Mouse (Mus musculus) liver, adult 2 months (tissue): ENCODE measurements at regions not wholly inside any gene's neighbourhood (a gene's known extent, or its start where the extent isn't known, plus 50 kb on each side); places are given as distances from the start of the nearest gene placed in this dataset.

Experiments used
- DNase-seq: peaks from one replicate; pipeline ENCODE4 v3.0.0-alpha.2; 2011; ENCODE audit warnings: low read depth, low spot score; ENCODE audit errors: extremely low read depth
- H3K27ac ChIP-seq: fragments of 200-500 bp; replicated peaks from 2 replicates; pipeline ENCODE4 v1.5.1; 2012; ENCODE audit warnings: low read depth, mild to moderate bottlenecking, control low read depth, inconsistent platforms, low read length; ENCODE audit not compliant: insufficient read depth
- H3K27me3 ChIP-seq: fragments of 200-500 bp; 2 replicates; pipeline ENCODE4 v1.6.1; 2012; ENCODE audit warnings: mild to moderate bottlenecking, moderate library complexity, low read length, inconsistent platforms; ENCODE audit not compliant: control insufficient read depth, insufficient read depth
- H3K36me3 ChIP-seq: fragments of 200-500 bp; 2 replicates; pipeline ENCODE4 v1.6.1; 2012; ENCODE audit warnings: low read length, inconsistent platforms; ENCODE audit not compliant: control insufficient read depth, insufficient read depth
- H3K4me1 ChIP-seq: fragments of 200-500 bp; 2 replicates; pipeline ENCODE4 v1.6.1; 2011; ENCODE audit warnings: low read length; ENCODE audit not compliant: control insufficient read depth, insufficient read depth
- H3K4me3 ChIP-seq: fragments of 200-500 bp; 2 replicates; pipeline ENCODE4 v1.5.1; 2011; ENCODE audit warnings: low read depth, mild to moderate bottlenecking, control low read depth, low read length, moderate library complexity; ENCODE audit not compliant: insufficient read depth
- H3K79me2 ChIP-seq: fragments of 200-500 bp; 2 replicates; pipeline ENCODE4 v1.6.1; 2012; ENCODE audit warnings: inconsistent platforms, mild to moderate bottlenecking, low read length, moderate library complexity; ENCODE audit not compliant: control insufficient read depth, insufficient read depth
- H3K9ac ChIP-seq: fragments of 200-500 bp; 2 replicates; pipeline ENCODE4 v1.6.1; 2012; ENCODE audit warnings: low read depth, mild to moderate bottlenecking, control low read depth, inconsistent platforms, low read length
- CTCF ChIP-seq: fragments of 200-500 bp; IDR thresholded peaks from 2 replicates; pipeline ENCODE4 v1.5.1; 2011; ENCODE audit warnings: low read depth, low read length, control low read depth
- POLR2A ChIP-seq: fragments of 200-500 bp; IDR thresholded peaks from 2 replicates; pipeline ENCODE4 v1.6.1; 2011; ENCODE audit warnings: low read length, control low read depth; ENCODE audit not compliant: insufficient read depth; ENCODE audit errors: extremely low read depth
- WGBS: fragments of 180-500 bp; shearing (Covaris S2); methylation state at CpG from one replicate; pipeline ENCODE4 v1.1.7; 2018; 5-methylcytosine and 5-hydroxymethylcytosine counted together

GRCm38 (mm10) chr1:137636947-137637346, 538.6 kb downstream of the Ptprc start:
- DNase-seq, result no peak
- 54% methylated on average over 3 of the region's 3 CpGs for WGBS
- Histone ChIP-seq H3K27ac (no peak overlapping the region), H3K9ac (no peak overlapping the region), H3K4me3 (no peak overlapping the region), H3K36me3 (no peaks in the 10 kb centered on the region), H3K4me1 (no peaks in the 10 kb centered on the region), H3K79me2 (no peaks in the 10 kb centered on the region), H3K27me3 (no peaks in the 10 kb centered on the region)
- no peak for TF ChIP-seq POLR2A
- TF ChIP-seq CTCF, result no peak

DNA sequence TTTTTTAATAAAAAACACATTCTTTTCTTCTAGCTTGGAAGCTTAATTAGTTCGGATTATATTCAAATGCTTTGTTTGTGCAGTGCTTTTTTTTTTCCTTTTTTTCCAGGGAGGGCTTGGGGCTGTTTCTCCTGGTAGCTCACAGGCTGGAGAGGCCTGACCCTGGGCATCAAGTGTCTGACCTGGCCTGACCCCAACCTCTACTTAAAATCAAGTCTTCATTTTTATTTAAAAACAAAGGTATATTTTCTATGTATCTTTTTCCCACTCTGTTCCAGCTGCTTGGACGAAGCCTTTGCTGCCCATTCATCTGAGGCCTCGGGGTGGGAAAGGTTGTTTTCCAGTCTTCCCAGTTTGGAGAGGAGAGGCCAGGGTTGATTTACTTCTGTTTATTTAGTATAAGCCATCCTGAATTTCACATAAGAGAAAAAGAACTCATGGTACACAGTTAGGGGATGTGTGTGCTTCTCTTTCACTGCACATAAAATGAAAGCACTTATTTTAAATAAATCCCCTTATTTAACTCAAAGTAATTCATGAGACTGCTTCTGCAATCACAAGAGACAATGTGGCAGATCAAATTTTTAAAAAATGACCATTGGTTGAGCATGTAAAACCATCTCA, 539.1 kb downstream of the Ptprc start:
- no peak for DNase-seq
- Histone ChIP-seq H3K36me3 (no peaks in the 10 kb centered on the region), H3K27ac (no peak overlapping the region), H3K4me1 (no peaks in the 10 kb centered on the region), H3K9ac (no peak overlapping the region), H3K79me2 (no peaks in the 10 kb centered on the region), H3K4me3 (no peak overlapping the region), H3K27me3 (no peaks in the 10 kb centered on the region)
- 66% methylated on average over 3 of the region's 3 CpGs for WGBS
- no peak for TF ChIP-seq CTCF
- no peak for TF ChIP-seq POLR2A

DNA sequence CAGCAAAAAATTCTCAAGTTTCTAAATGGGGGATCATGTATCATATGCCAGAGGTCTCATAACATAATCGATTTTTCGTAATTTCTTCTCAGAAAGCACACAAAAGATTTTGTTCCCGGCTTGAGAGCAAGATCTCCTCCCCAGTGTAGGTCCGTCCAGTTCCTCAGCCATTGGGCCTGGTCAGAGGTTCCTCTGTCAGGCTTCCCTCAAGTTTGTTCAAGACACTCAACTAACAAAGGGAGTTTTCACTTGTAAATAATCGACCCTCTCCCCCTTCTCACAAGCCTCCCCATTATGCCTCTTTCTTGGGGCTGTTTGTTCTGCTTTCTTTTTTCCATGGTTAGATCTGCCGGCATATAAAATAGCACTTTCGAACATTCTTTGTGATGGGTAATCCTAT, 539.7 kb downstream of the Ptprc start:
- DNase-seq, result no peak
- no peak overlapping the region for H3K9ac ChIP-seq
- no peak overlapping the region for H3K4me3 ChIP-seq
- H3K4me1 ChIP-seq, result no peaks in the 10 kb centered on the region
- H3K27ac ChIP-seq, result no peak overlapping the region
- no peaks in the 10 kb centered on the region for H3K79me2 ChIP-seq
- no peaks in the 10 kb centered on the region for H3K36me3 ChIP-seq
- H3K27me3 ChIP-seq, result no peaks in the 10 kb centered on the region
- 55% methylated on average over 7 of the region's 7 CpGs for WGBS
- TF ChIP-seq CTCF (no peak), POLR2A (no peak)

- Histone ChIP-seq H3K4me3 (no peak overlapping the region), H3K36me3 (no peaks in the 10 kb centered on the region), H3K27me3 (no peaks in the 10 kb centered on the region), H3K4me1 (no peaks in the 10 kb centered on the region), H3K9ac (no peak overlapping the region), H3K27ac (no peak overlapping the region), H3K79me2 (no peaks in the 10 kb centered on the region)
- TF ChIP-seq CTCF, result no peak
- no peak for TF ChIP-seq POLR2A
- no peak for DNase-seq
Observed at GRCm38 (mm10) chr1:137631546-137631945, 544.0 kb downstream of the Ptprc start.

DNA sequence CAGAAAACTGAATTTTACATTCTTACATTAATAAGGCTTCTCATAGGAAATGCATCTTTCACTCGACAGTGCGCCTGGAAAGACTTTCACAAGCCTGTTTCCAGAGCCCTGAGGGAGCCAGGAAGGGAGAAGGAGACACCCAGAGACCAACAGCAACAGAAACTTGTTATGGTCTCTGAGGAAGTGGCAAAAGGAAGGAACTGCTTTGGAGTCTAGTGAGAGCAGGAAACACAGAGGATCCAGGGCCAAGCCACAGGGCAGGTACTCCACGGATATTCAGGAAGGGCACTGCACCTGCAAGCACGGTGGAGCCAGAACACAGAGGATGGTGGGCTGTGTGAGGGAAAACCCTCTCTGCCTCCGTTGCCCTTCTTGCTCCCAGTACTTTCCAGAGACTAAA, 554.8 kb downstream of the Ptprc start:
- no peak for DNase-seq

GRCm38 (mm10) chr1:137618231-137618630, 557.3 kb downstream of the Ptprc start:
- Histone ChIP-seq H3K79me2 (no peaks in the 10 kb centered on the region), H3K9ac (no peak overlapping the region), H3K27me3 (no peaks in the 10 kb centered on the region), H3K4me1 (no peaks in the 10 kb centered on the region), H3K36me3 (no peaks in the 10 kb centered on the region), H3K4me3 (no peak overlapping the region), H3K27ac (no peak overlapping the region)
- DNase-seq, result no peak
- no peak for TF ChIP-seq POLR2A
- no peak for TF ChIP-seq CTCF
- WGBS, result 83% methylated on average over 2 of the region's 2 CpGs

More for the DNA sequence above, 554.8 kb downstream of the Ptprc start:
- no peak for TF ChIP-seq POLR2A
- no peak for TF ChIP-seq CTCF
- no peaks in the 10 kb centered on the region for H3K27me3 ChIP-seq
- H3K9ac ChIP-seq, result no peak overlapping the region
- H3K27ac ChIP-seq, result no peak overlapping the region
- no peak overlapping the region for H3K4me3 ChIP-seq
- no peaks in the 10 kb centered on the region for H3K4me1 ChIP-seq
- H3K36me3 ChIP-seq, result no peaks in the 10 kb centered on the region
- WGBS, result 67% methylated on average over 5 of the region's 5 CpGs
- no peaks in the 10 kb centered on the region for H3K79me2 ChIP-seq
